Mouse (Mus musculus) testis, adult 2 months (tissue): Measurements from ENCODE around the gene Hnrnpa2b1. TPM values are rescaled to one million over a fixed set of nuclear protein-coding genes. Genes with fewer than 3 reads are reported as not detected.

Experiments used
- H3K27ac ChIP-seq: fragments of 200-500 bp; 2 replicates; pipeline ENCODE4 v1.5.1; 2012; ENCODE audit warnings: low read depth, low read length; ENCODE audit not compliant: control insufficient read depth, insufficient read depth
- H3K27me3 ChIP-seq: fragments of 200-500 bp; 2 replicates; pipeline ENCODE4 v1.6.1; 2012; ENCODE audit warnings: mild to moderate bottlenecking, low read length, moderate library complexity; ENCODE audit not compliant: control insufficient read depth, insufficient read depth
- H3K36me3 ChIP-seq: fragments of 200-500 bp; 2 replicates; pipeline ENCODE4 v1.6.1; 2012; ENCODE audit warnings: mild to moderate bottlenecking, low read length; ENCODE audit not compliant: control insufficient read depth, insufficient read depth
- H3K4me1 ChIP-seq: fragments of 200-500 bp; 2 replicates; pipeline ENCODE4 v1.6.1; 2012; ENCODE audit warnings: low read length; ENCODE audit not compliant: control insufficient read depth, insufficient read depth
- H3K4me3 ChIP-seq: fragments of 200-500 bp; 2 replicates; pipeline ENCODE4 v1.5.1; 2012; ENCODE audit warnings: low read depth, mild to moderate bottlenecking, low read length, moderate library complexity, mixed read lengths; ENCODE audit not compliant: control insufficient read depth
- CTCF ChIP-seq: fragments of 200-500 bp; IDR thresholded peaks from 2 replicates; pipeline ENCODE4 v1.5.1; 2012; ENCODE audit warnings: low read depth, mild to moderate bottlenecking, inconsistent platforms, low read length, moderate library complexity; ENCODE audit not compliant: control insufficient read depth, insufficient read depth, insufficient replicate concordance
- POLR2A ChIP-seq: fragments of 200-500 bp; IDR thresholded peaks from 2 replicates; pipeline ENCODE4 v1.6.1; 2012; ENCODE audit warnings: low read depth, mild to moderate bottlenecking, inconsistent platforms, low read length, moderate library complexity; ENCODE audit not compliant: control insufficient read depth
- polyA plus RNA-seq: library from polyadenylated mRNA; depleted of rRNA; stranded (reverse); fragments of >200 nt; gene quantifications from 2 replicates; pipeline ENCODE4 v1.2.3, GENCODE M21; 2012

The Hnrnpa2b1 gene
- polyA plus RNA-seq, 1 experiment, result 158 TPM

GRCm38 (mm10) chr6:51467649-51468048 lies 2.0 kb downstream of the Hnrnpa2b1 start:
- Histone ChIP-seq H3K36me3 (peaks cover 3% of the 10 kb centered on the region), H3K4me1 (peaks cover 2% of the 10 kb centered on the region; the same call in 1 of the 2 replicates), H3K4me3 (no peak overlapping the region), H3K27me3 (no peaks in the 10 kb centered on the region), H3K27ac (no peak overlapping the region)
- TF ChIP-seq POLR2A, result no peak
- TF ChIP-seq CTCF, result no peak

- no peaks in the 10 kb centered on the region for H3K4me1 ChIP-seq
- H3K36me3 ChIP-seq, result no peaks in the 10 kb centered on the region
- TF ChIP-seq POLR2A, result no peak
- no peak for TF ChIP-seq CTCF
- H3K27ac ChIP-seq, result no peak overlapping the region
- H3K4me3 ChIP-seq, result no peak overlapping the region
- no peaks in the 10 kb centered on the region for H3K27me3 ChIP-seq
Measured at GRCm38 (mm10) chr6:51460363-51460762, 9.3 kb downstream of the Hnrnpa2b1 start.

- TF ChIP-seq CTCF, result no peak
- no peak for TF ChIP-seq POLR2A
- Histone ChIP-seq H3K4me1 (no peaks in the 10 kb centered on the region), H3K27ac (no peak overlapping the region), H3K4me3 (no peak overlapping the region), H3K36me3 (no peaks in the 10 kb centered on the region), H3K27me3 (no peaks in the 10 kb centered on the region)
Measured at GRCm38 (mm10) chr6:51460021-51460360, 9.7 kb downstream of the Hnrnpa2b1 start.

- H3K4me1 ChIP-seq, result no peaks in the 10 kb centered on the region
- TF ChIP-seq CTCF (no peak), POLR2A (no peak)
- H3K27ac ChIP-seq, result no peak overlapping the region
- H3K36me3 ChIP-seq, result no peaks in the 10 kb centered on the region
- H3K27me3 ChIP-seq, result no peaks in the 10 kb centered on the region
- H3K4me3 ChIP-seq, result no peak overlapping the region
Measured at GRCm38 (mm10) chr6:51459313-51460020, 10.2 kb downstream of the Hnrnpa2b1 start.

GRCm38 (mm10) chr6:51458925-51459312 lies 10.8 kb downstream of the Hnrnpa2b1 start:
- Histone ChIP-seq H3K27ac (no peak overlapping the region), H3K4me3 (no peak overlapping the region), H3K36me3 (no peaks in the 10 kb centered on the region), H3K4me1 (no peaks in the 10 kb centered on the region), H3K27me3 (no peaks in the 10 kb centered on the region)
- TF ChIP-seq POLR2A, result no peak
- TF ChIP-seq CTCF, result no peak

- no peak overlapping the region for H3K27ac ChIP-seq
Measured at GRCm38 (mm10) chr6:51457770-51458387, 11.8 kb downstream of the Hnrnpa2b1 start.

GRCm38 (mm10) chr6:51457283-51457682 lies 12.4 kb downstream of the Hnrnpa2b1 start:
- Histone ChIP-seq H3K27ac (no peak overlapping the region), H3K27me3 (no peaks in the 10 kb centered on the region)

More at GRCm38 (mm10) chr6:51457770-51458387, 11.8 kb downstream of the Hnrnpa2b1 start:
- Histone ChIP-seq H3K36me3 (no peaks in the 10 kb centered on the region), H3K4me3 (no peak overlapping the region), H3K27me3 (no peaks in the 10 kb centered on the region), H3K4me1 (no peaks in the 10 kb centered on the region)
- TF ChIP-seq POLR2A, result no peak
- no peak for TF ChIP-seq CTCF

GRCm38 (mm10) chr6:51456198-51456597 lies 13.5 kb downstream of the Hnrnpa2b1 start:
- no peaks in the 10 kb centered on the region for H3K4me1 ChIP-seq
- H3K4me3 ChIP-seq, result no peak overlapping the region
- H3K27me3 ChIP-seq, result no peaks in the 10 kb centered on the region
- no peak overlapping the region for H3K27ac ChIP-seq
- no peak for TF ChIP-seq POLR2A
- no peaks in the 10 kb centered on the region for H3K36me3 ChIP-seq

More at GRCm38 (mm10) chr6:51457283-51457682, 12.4 kb downstream of the Hnrnpa2b1 start:
- Histone ChIP-seq H3K4me3 (no peak overlapping the region), H3K36me3 (no peaks in the 10 kb centered on the region), H3K4me1 (no peaks in the 10 kb centered on the region)
- no peak for TF ChIP-seq POLR2A
- TF ChIP-seq CTCF, result no peak
